Mouse (Mus musculus) yolk sac, embryonic 10.5 days (tissue): ENCODE data around the gene Robo2.
"Not testable (repeated sequence)": the region's sequence is repeated elsewhere in the genome, so short reads cannot be mapped to it uniquely, and the experiment has no call there.

ENCODE experiments used
- DNase-seq: peaks from one replicate; pipeline ENCODE4 v3.0.0-alpha.2; 2017; ENCODE audit warnings: low spot score

The Robo2 gene

GRCm38 (mm10) chr16:74200024-74200703 lies 211.5 kb downstream of the Robo2 start:
- DNase-seq: no peak

- no peak for DNase-seq
Observed at GRCm38 (mm10) chr16:74192979-74193554, 218.6 kb downstream of the Robo2 start.

DNA sequence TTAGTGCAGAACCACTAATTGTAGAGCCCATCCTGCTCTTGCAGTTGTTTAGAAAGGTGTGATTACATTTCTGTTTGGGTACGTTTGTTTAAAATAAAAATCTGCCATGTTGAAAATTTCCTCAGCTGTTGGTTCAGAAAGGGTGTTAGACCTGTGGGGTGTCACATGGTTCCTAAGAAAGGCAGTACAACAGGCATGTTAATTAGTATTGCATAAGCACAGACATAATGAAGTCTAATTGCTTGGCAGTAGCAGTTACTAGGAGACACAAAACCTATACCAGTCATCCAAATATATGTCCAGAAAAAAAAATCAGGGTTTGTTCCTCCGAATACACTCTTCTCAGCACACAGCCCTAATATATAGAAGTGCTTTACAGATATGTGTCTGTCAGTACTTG lies 220.0 kb downstream of the Robo2 start:
- no peak for DNase-seq

GRCm38 (mm10) chr16:74182509-74183113 lies 229.0 kb downstream of the Robo2 start:
- DNase-seq: no peak

- DNase-seq: no peak
Observed at GRCm38 (mm10) chr16:74172673-74173072, 239.0 kb downstream of the Robo2 start.

GRCm38 (mm10) chr16:74169642-74170041 lies 242.0 kb downstream of the Robo2 start:
- DNase-seq: no peak

DNA sequence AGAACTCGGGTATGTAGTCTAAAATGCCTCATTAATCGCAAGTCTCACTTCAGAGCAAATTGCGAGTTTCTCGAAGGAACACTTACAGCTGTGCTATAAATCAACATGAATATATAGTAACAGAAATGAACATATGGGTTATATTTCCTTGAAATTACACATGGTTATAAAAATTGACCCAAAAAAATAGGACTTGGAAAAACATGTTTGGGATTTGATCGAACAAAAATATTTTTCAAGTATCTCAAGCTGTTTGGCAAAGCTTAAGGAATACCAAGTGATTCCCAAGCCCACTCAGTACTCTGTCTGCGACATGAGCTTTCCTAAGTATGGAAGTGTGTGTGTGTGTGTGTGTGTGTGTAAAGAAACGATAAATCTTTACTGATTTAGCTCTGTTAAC lies 242.5 kb downstream of the Robo2 start:
- DNase-seq: no peak

GRCm38 (mm10) chr16:74167832-74168231 lies 243.8 kb downstream of the Robo2 start:
- DNase-seq: no peak

- DNase-seq: no peak
Observed at GRCm38 (mm10) chr16:74162041-74162440, 249.6 kb downstream of the Robo2 start.

DNA sequence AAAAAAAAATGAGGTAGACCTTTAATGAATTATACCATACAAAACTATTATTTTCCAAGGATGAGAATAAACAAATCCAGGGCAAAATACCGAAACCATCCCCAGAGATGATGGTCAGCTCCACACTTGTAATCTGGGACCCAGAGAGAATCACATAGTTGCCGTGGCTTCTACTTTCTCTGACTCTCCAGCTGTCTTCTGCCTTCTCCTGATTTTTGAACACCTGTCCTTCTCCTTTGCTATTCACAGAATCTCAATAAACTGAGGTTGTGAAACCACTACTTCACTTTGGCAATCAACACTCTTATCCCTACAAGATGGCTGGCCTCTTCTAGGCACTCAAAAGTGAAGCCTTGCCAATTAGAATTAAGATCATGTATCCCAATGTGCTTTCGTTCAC lies 252.4 kb downstream of the Robo2 start:
- DNase-seq: no peak

DNA sequence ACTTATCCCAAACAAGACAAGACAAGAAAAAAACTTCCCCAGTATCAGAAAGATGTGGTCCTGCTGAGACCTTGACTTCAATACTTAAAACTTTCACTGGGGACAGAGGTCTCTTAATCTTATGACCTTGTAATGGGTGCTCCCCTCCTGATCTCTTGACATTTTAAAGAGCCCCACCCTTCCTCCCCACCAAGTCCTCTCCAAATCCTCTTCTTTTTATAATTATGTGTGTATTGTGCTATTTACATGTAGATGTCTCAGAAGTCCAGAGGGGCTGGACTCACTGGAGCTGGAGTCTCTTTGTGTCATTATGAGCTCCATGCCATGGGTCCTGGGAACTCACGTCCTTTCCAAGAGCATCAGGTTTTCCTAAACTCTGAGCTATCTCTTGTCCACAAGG lies 275.4 kb downstream of the Robo2 start:
- DNase-seq: no peak

DNA sequence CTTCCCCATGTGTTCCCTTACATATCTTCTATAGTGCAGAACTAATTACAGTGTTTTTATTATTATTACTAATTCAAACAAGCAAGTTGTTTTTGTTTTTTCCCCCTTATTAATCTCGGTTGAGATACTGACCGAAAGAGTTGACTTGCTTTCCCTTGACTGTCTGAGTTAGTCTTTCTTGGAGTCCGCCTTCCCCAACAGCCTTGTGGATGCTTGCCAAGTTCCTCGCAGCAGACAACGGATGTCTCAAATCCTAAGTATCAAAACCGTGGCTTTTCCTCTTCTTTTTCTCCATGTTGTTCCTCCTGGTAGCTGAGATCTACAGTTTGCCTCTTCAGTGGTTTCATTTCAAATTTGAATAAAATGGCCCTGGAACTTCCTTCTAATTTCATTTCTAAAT lies 278.8 kb downstream of the Robo2 start:
- no peak for DNase-seq

DNA sequence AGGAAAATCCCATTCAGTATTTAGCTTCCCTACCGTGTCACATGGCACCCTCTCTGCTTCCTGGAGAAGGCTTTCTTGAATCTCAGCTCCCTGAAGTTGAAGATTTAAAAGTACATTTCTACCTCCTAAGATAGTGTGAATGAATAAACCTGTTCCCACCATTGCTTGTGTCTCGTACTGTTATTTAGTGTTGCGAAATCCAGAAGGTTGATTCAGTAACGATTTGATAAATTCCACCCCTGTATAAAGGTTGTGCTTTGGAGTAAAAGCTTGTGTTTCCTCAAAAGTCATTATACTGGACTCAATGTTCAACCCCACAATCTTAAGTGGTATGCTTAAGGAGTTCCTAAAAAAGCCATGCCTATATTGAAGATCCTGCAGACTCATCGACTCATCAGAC lies 280.3 kb downstream of the Robo2 start:
- no peak for DNase-seq

- DNase-seq: no peak
Observed at GRCm38 (mm10) chr16:74128443-74128983, 283.1 kb downstream of the Robo2 start.

DNA sequence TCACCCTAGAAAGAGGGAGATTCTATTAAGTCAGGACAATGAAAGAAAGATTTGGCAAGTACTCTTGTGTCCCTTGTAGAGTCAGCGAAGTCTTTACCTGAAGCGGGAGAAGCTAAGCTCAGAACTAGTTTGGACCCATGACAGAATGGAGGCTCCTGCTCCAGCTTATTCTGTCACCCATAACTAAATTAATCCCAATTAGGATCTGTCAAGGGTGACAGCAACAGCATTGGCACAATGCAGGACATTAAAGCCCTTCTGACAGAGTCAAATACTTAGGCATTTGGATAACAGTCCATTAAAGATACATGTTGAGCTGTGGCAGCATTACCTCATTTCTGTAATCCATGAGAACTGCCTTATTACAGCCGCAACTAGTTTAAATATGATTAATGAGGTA lies 298.5 kb downstream of the Robo2 start:
- no peak for DNase-seq

DNA sequence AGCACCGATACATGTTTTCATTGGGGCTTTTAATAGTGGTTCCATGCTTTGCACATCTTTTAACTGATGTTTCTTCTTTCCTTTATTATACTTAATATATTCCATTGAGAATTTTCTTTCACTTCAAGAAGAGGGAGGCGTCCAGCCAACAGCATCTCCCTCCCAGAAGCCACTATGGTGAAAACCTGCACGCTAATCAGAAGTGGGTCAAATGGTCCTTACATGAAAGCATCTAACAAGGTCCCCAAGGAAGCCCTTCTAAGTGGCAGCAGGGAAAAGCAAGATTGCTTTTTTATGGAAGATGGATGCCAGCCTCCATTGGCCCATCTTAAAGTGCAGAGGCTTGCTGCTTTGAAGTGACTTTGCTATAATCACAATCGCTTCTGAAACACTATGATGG lies 300.5 kb downstream of the Robo2 start:
- no peak for DNase-seq

- not testable (repeated sequence) for DNase-seq
Observed at GRCm38 (mm10) chr16:74104449-74104848, 307.2 kb downstream of the Robo2 start.

DNA sequence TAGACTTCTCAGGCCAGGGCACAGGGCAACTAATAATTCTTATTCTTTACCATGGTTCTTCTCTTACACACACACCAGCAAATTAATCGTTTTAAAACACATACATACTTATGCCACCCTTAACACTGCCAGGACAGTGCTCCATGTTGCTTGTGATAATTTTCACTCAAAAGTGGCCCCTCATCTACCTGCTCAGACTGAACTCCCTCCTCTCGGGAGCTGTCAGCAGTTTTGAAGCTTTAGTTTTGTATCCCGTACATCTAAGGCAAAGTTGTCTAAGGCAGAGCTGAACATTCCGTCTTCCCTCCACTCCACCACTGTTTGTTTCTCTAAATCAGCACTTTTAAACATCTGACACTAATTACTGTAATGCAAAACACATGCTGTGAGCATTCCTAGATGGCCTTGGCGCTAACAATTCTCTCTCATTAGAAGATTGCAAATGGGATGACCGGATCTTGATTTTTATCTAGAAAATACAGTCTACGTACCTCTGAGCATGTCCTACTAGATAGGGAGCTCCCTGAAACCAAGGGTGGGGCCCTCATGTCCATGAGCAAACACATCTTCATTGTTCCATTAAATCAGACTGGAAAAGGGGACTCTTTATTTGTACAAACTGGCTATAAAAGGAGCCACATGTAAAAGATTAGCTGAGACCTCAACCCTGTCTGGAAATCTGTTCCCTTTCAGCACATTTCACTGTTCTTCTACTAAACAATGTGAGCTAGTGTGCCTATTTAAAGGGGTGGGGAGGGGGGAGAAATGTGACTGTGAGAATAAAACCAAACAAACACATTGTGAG lies 318.4 kb downstream of the Robo2 start:
- no peak for DNase-seq

DNA sequence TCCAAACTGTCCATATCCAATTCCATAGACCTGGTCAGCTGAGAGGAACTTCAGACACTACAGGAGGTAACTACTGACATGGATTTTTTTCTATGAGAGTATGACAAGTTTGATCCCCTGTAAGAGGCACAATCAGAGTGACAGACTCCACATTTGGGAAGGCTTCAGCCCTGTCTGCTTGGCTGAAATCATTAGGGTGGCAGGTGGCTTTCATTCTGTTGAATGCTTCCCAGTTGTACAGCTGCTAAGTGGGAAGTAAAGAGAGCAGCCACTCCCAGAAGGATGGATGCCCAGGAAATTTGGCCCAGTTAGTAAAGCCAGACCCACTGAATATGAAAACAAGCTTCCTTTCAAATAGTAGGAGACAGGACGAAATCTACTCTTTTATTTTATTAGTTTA lies 321.7 kb downstream of the Robo2 start:
- DNase-seq: no peak

- no peak for DNase-seq
Observed at GRCm38 (mm10) chr16:74084188-74084587, 327.4 kb downstream of the Robo2 start.

- DNase-seq: no peak
Observed at GRCm38 (mm10) chr16:74072671-74073070, 339.0 kb downstream of the Robo2 start.

DNA sequence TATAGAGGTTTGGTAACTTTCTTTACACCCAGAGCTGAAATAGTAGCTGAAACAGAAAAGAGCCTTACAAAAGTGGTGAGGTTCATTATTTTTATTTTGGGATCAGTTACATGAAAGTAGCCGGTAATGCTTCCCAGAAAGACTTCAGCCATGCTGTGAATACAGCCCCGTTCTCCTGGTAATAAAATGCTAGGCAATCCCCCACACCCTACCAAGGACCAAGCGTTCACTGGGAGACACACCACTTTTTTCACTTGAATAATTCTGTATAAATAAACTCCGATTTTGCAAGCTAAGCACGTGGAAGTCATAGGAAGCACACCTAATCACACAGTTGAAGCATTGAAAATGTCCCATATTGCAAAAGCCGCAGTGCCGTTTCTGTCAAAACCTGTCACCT lies 341.0 kb downstream of the Robo2 start:
- DNase-seq: no peak

GRCm38 (mm10) chr16:74065958-74066357 lies 345.7 kb downstream of the Robo2 start:
- no peak for DNase-seq
